Mouse (Mus musculus) bone marrow macrophage, adult 2 months (primary cell): ENCODE measurements around the gene Rnf166.

Experiments used
- CTCF ChIP-seq: IDR thresholded peaks from 2 replicates; pipeline ENCODE4 v1.5.1; 2012; ENCODE audit warnings: low read depth, mild to moderate bottlenecking, low read length, moderate library complexity
- POLR2A ChIP-seq: IDR thresholded peaks from 2 replicates; pipeline ENCODE4 v1.6.1; 2012; ENCODE audit warnings: mild to moderate bottlenecking, low read depth, low read length, borderline replicate concordance

- TF ChIP-seq CTCF (no peak), POLR2A (no peak)
Measured at GRCm38 (mm10) chr8:122473911-122474421, 1.9 kb downstream of the Rnf166 start.
